Mouse (Mus musculus): ENCODE results near the gene Ppp4r4. TPM values are rescaled to one million over a fixed set of nuclear protein-coding genes. Genes with fewer than 3 reads are reported as not detected.
"Not testable (repeated sequence)": the region's sequence is repeated elsewhere in the genome, so short reads cannot be mapped to it uniquely, and the experiment has no call there.

Gene Ppp4r4
- polyA plus RNA-seq, 1 experiment from 2014 or later: 1.7 TPM

GRCm38 (mm10) chr12:103656848-103657626 is 125.0 kb downstream of the Ppp4r4 start, which contains the start of gene Serpina6:
Serpina6 (minus strand) TSS chr12:103657212.
- WGBS: 88% methylated on average over 9 of the region's 9 CpGs
- H3K27ac ChIP-seq: no peak within 1 kb of the TSS
- H3K36me3 ChIP-seq: no peaks in the 10 kb centered on the region
- DNase-seq (ENCODE audit: low spot score): no peak
- H3K9me3 ChIP-seq: no peaks in the 10 kb centered on the region
- H3K4me1 ChIP-seq (replicated peaks): no peaks in the 10 kb centered on the region
- no peak within 1 kb of the TSS for H3K4me3 ChIP-seq
- no peaks in the 10 kb centered on the region for H3K27me3 ChIP-seq (ENCODE audit: insufficient read depth, poor library complexity, severe bottlenecking)

DNA sequence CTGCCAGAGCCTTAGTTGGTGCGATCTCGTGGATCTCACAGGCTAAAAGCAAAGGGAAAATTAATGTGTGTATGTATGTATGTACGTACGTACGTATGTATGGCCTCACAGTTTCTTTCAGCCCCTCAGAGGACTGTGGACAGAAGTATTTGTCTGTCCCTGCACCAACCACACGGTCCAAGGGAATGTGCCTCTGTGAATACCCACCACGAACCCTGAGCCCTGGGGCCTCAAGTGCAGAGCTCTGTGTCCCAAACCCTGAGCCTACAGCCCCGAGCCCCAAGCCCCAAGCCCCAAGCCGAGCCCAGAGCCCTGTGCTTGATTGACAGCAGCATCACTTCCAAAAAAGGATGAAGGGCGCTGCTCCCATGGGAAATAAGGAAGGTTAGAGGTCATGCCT is 125.9 kb downstream of the Ppp4r4 start:
- no peak overlapping the region for H3K27ac ChIP-seq
- no peak overlapping the region for H3K4me3 ChIP-seq
- no peaks in the 10 kb centered on the region for H3K36me3 ChIP-seq
- no peak for DNase-seq (ENCODE audit: low spot score)
- no peaks in the 10 kb centered on the region for H3K4me1 ChIP-seq (replicated peaks)
- WGBS: 83% methylated on average over 10 of the region's 10 CpGs
- no peaks in the 10 kb centered on the region for H3K9me3 ChIP-seq
- H3K27me3 ChIP-seq (ENCODE audit: insufficient read depth, poor library complexity, severe bottlenecking): no peaks in the 10 kb centered on the region

- Histone ChIP-seq H3K4me1 (replicated peaks) (no peaks in the 10 kb centered on the region), H3K36me3 (no peaks in the 10 kb centered on the region), H3K27ac (no peak overlapping the region), H3K9me3 (no peaks in the 10 kb centered on the region), H3K4me3 (no peak overlapping the region), H3K27me3 (ENCODE audit: insufficient read depth, poor library complexity, severe bottlenecking) (no peaks in the 10 kb centered on the region)
- WGBS: 77% methylated on average over 2 of the region's 2 CpGs
- no peak for DNase-seq (ENCODE audit: low spot score)
These were observed 127.1 kb downstream of the Ppp4r4 start for GRCm38 (mm10) chr12:103659171-103659570.

GRCm38 (mm10) chr12:103660076-103660475 is 128.0 kb downstream of the Ppp4r4 start:
- Histone ChIP-seq H3K9me3 (no peaks in the 10 kb centered on the region), H3K4me1 (replicated peaks) (no peaks in the 10 kb centered on the region), H3K27me3 (ENCODE audit: insufficient read depth, poor library complexity, severe bottlenecking) (no peaks in the 10 kb centered on the region), H3K27ac (no peak overlapping the region), H3K36me3 (no peaks in the 10 kb centered on the region), H3K4me3 (no peak overlapping the region)
- DNase-seq (ENCODE audit: low spot score): no peak
- 89% methylated on average over 5 of the region's 5 CpGs for WGBS

DNA sequence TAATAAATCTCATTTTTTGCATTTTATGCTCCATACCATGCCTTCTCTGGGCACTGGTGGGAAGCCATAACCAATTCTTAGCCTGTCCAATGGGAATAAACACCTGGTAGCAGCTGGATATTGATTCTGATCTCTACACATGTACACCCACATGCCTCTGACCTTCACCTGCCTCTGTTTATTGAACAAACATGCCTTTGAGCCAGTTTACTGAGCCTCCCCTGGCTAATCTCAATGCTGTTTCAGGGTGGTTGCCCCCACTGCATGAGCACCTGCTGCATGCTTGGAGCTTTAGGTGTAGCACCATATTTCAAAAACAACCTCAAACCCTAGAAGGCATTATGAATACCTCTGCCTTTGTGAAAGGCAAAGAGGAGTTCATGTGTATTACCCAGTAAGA is 130.0 kb downstream of the Ppp4r4 start:
- not testable (repeated sequence) for H3K4me1 ChIP-seq (replicated peaks); H3K36me3 ChIP-seq; H3K4me3 ChIP-seq; DNase-seq (ENCODE audit: low spot score); H3K27me3 ChIP-seq (ENCODE audit: insufficient read depth, poor library complexity, severe bottlenecking); H3K9me3 ChIP-seq; H3K27ac ChIP-seq

Other genes with a start within 250 kb of the Ppp4r4 start
- gene Fam181a, start 221.3 kb upstream of the Ppp4r4 start, polyA plus RNA-seq (2016; fragmentation: Nextera tagmentation; extraction: Ambion mirVana): 24.9 and 26.1 TPM in 2 replicates
- gene Asb2, start 176.3 kb upstream of the Ppp4r4 start, polyA plus RNA-seq (2016; fragmentation: Nextera tagmentation; extraction: Ambion mirVana): 0.64 and 1.2 TPM in 2 replicates
- gene Otub2, start 143.6 kb upstream of the Ppp4r4 start, polyA plus RNA-seq (2016; fragmentation: Nextera tagmentation; extraction: Ambion mirVana): 10.5 and 15.4 TPM in 2 replicates
- 0.76 TPM in 1 of 2 replicates, not detected in the other for gene 9330161L09Rik, start 124.5 kb upstream of the Ppp4r4 start, polyA plus RNA-seq (2016; fragmentation: Nextera tagmentation; extraction: Ambion mirVana)
- 92.6 and 94.6 TPM in 2 replicates for gene Ddx24, start 106.5 kb upstream of the Ppp4r4 start, polyA plus RNA-seq (2016; fragmentation: Nextera tagmentation; extraction: Ambion mirVana)
- gene Ifi27, start 98.1 kb upstream of the Ppp4r4 start, polyA plus RNA-seq (2016; fragmentation: Nextera tagmentation; extraction: Ambion mirVana): 0.60 and 1.7 TPM in 2 replicates
- gene Ifi27l2a, start 88.6 kb upstream of the Ppp4r4 start, polyA plus RNA-seq (2016; fragmentation: Nextera tagmentation; extraction: Ambion mirVana): 0.54 and 1.9 TPM in 2 replicates
- gene Ifi27l2b, start 75.1 kb upstream of the Ppp4r4 start, polyA plus RNA-seq (2016; fragmentation: Nextera tagmentation; extraction: Ambion mirVana): not detected in 2 replicates
- not detected in 2 replicates for gene Serpina10, start 99.2 kb downstream of the Ppp4r4 start, polyA plus RNA-seq (2016; fragmentation: Nextera tagmentation; extraction: Ambion mirVana)
- gene Serpina6, start 124.9 kb downstream of the Ppp4r4 start, polyA plus RNA-seq (2016; fragmentation: Nextera tagmentation; extraction: Ambion mirVana): not detected in 2 replicates
- gene Serpina16, start 143.9 kb downstream of the Ppp4r4 start, polyA plus RNA-seq (2016; fragmentation: Nextera tagmentation; extraction: Ambion mirVana): not detected in 2 replicates
- not detected in 2 replicates for gene Serpina1f, start 163.2 kb downstream of the Ppp4r4 start, polyA plus RNA-seq (2016; fragmentation: Nextera tagmentation; extraction: Ambion mirVana)
- not detected in 2 replicates for gene Serpina1d, start 241.3 kb downstream of the Ppp4r4 start, polyA plus RNA-seq (2016; fragmentation: Nextera tagmentation; extraction: Ambion mirVana)

Measured in hindbrain, embryonic 10.5 days (tissue).